Mouse (Mus musculus) hindbrain, embryonic 12.5 days (tissue): ENCODE data around the gene P2ry10. TPM values are rescaled to one million over a fixed set of nuclear protein-coding genes. Genes with fewer than 3 reads are reported as not detected.
"Not testable (repeated sequence)": the region's sequence is repeated elsewhere in the genome, so short reads cannot be mapped to it uniquely, and the experiment has no call there.

Experiments
- ATAC-seq: fragments of 200-750 bp; cut with Nextera tagmentation; 2 replicates; pipeline ENCODE4 v1.8.0; 2017; ENCODE audit warnings: moderate TSS enrichment; ENCODE audit not compliant: low FRiP score
- H3K27ac ChIP-seq: fragments of 300-500 bp; sonication (generic); 2 replicates; pipeline ENCODE4 v1.5.1; 2016; ENCODE audit warnings: mild to moderate bottlenecking
- H3K27me3 ChIP-seq: fragments of 300-500 bp; sonication (generic); 2 replicates; pipeline ENCODE4 v1.6.1; 2016; ENCODE audit warnings: mild to moderate bottlenecking
- H3K36me3 ChIP-seq: fragments of 300-500 bp; sonication (generic); 2 replicates; pipeline ENCODE4 v1.6.1; 2016; ENCODE audit warnings: mild to moderate bottlenecking
- H3K4me1 ChIP-seq: fragments of 300-500 bp; sonication (generic); 2 replicates; pipeline ENCODE4 v1.6.1; 2016
- H3K4me2 ChIP-seq: fragments of 300-500 bp; sonication (generic); replicated peaks from 2 replicates; pipeline ENCODE4 v1.6.1; 2016; ENCODE audit warnings: mild to moderate bottlenecking
- H3K4me3 ChIP-seq: fragments of 300-500 bp; sonication (generic); 2 replicates; pipeline ENCODE4 v1.5.1; 2016; ENCODE audit warnings: mild to moderate bottlenecking
- H3K9ac ChIP-seq: fragments of 300-500 bp; sonication (generic); 2 replicates; pipeline ENCODE4 v1.6.1; 2016; ENCODE audit warnings: mild to moderate bottlenecking, moderate library complexity
- H3K9me3 ChIP-seq: fragments of 300-500 bp; sonication (generic); replicated peaks from 2 replicates; pipeline ENCODE4 v1.6.1; 2016; ENCODE audit warnings: mild to moderate bottlenecking
- WGBS: fragments of 180-500 bp; shearing (Covaris S2); methylation state at CpG from one replicate; pipeline ENCODE4 v1.1.7; 2016; 5-methylcytosine and 5-hydroxymethylcytosine counted together
- polyA plus RNA-seq: library from polyadenylated mRNA; unstranded; fragments of >200 nt; fragmentation: Nextera tagmentation; extraction: Ambion mirVana; gene quantifications from 2 replicates; pipeline ENCODE4 v1.2.1, GENCODE M21; 2016

Gene P2ry10
- polyA plus RNA-seq, result not detected in 2 replicates

DNA sequence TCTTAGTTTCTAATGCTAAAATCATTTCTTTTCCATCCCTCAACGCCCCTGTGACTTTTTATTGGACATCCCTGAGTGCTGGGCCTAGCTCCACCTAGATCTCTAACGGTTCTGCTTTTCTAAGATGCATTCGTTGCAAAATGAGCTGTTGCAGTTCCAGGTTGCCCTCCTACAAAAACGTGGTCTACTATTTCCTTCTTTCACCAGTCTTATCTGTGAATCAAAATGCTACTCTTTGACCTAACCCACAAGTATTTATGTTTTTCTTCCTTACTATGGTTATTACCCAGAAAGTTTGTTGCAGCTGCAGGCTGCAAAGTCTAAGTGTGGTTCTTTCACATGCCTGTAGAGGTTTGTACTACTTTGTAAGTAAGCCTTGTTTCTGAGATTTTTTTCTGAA lies at the start of gene P2ry10:
Gene P2ry10 (plus strand): TSS at position 316 of the 400 bp plus-strand sequence.
- H3K9ac ChIP-seq, result no peak within 1 kb of the TSS
- H3K4me1 ChIP-seq, result no peaks in the 10 kb centered on the region
- no peak within 1 kb of the TSS for H3K4me3 ChIP-seq
- H3K27ac ChIP-seq, result no peak within 1 kb of the TSS
- no peak within 1 kb of the TSS for H3K4me2 ChIP-seq
- no peaks in the 10 kb centered on the region for H3K9me3 ChIP-seq
- no peaks in the 10 kb centered on the region for H3K36me3 ChIP-seq
- no peaks in the 10 kb centered on the region for H3K27me3 ChIP-seq
- WGBS, result 69% methylated on average over 4 of the region's 4 CpGs
- ATAC-seq, result no peak

DNA sequence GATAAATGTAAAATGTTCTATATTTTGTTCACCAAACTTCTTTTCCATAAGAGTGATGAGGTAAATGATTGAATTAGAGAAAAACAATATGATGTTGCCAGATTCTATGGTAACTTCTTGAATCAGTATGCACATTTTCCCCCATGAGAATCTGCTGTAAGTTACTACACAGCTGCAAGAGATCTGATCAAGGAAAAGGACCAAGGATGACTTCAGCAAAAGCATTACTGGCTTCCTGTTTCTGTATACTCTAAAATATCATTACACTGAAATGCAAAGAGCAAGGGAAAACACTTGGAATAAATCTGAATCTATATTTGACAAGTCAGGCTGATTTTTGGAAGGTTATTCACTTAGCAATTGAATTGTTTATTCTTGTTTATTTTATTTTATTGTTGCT lies 49.1 kb upstream of the P2ry10 start:
- H3K36me3 ChIP-seq, result no peaks in the 10 kb centered on the region
- ATAC-seq, result no peak
- no peak overlapping the region for H3K9ac ChIP-seq
- no peaks in the 10 kb centered on the region for H3K4me1 ChIP-seq
- H3K27me3 ChIP-seq, result no peaks in the 10 kb centered on the region
- H3K9me3 ChIP-seq, result no peaks in the 10 kb centered on the region
- no peak overlapping the region for H3K4me3 ChIP-seq
- H3K27ac ChIP-seq, result no peak overlapping the region
- H3K4me2 ChIP-seq, result no peak overlapping the region

DNA sequence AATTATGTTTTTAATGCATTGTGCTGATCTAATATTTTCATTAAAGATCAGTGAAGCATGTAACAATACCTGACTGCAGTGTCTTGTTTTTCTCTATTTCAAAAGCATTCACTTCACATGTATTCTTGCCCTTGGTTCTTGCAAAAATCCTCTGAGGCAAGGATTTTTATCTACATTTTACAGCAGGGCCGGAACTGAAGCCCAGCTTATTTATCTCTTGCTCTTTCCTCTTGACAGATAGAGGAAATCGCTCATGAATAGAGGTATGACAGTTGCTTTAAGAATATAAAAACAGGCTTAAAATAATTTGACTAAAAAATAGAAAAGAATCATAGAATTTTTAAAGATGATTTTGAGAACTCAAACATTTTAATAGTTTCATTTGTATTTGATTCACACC lies 48.7 kb upstream of the P2ry10 start:
- Histone ChIP-seq H3K4me2 (no peak overlapping the region), H3K4me3 (no peak overlapping the region), H3K9ac (no peak overlapping the region), H3K9me3 (no peaks in the 10 kb centered on the region), H3K27me3 (no peaks in the 10 kb centered on the region), H3K4me1 (no peaks in the 10 kb centered on the region), H3K27ac (no peak overlapping the region), H3K36me3 (no peaks in the 10 kb centered on the region)
- ATAC-seq, result no peak
- 81% methylated on average over 2 of the region's 2 CpGs for WGBS

DNA sequence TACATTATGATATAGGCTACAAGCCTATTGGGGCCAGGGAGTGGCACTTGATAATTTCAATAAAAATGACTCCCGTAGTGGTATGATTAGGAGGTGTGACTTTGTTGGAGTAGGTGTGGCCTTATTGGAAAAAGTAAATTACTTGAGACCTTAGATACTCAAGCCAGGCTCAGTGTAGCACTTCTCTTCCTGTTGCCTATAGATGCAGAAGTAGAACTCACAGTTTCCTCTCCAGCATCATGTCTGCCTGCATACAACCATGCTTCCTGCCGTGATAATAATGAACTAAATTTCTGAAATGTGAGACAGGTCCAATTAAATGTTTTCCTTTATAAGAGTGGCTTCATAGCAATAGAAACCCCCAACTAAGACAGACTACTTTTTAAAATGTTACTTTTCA lies 45.9 kb upstream of the P2ry10 start:
- 91% methylated on average over 2 of the region's 2 CpGs for WGBS
- H3K9me3 ChIP-seq, result no peaks in the 10 kb centered on the region
- no peaks in the 10 kb centered on the region for H3K36me3 ChIP-seq
- no peak overlapping the region for H3K4me3 ChIP-seq
- H3K9ac ChIP-seq, result no peak overlapping the region
- no peak for ATAC-seq
- no peak overlapping the region for H3K4me2 ChIP-seq
- H3K4me1 ChIP-seq, result no peaks in the 10 kb centered on the region
- H3K27ac ChIP-seq, result no peak overlapping the region
- no peaks in the 10 kb centered on the region for H3K27me3 ChIP-seq

DNA sequence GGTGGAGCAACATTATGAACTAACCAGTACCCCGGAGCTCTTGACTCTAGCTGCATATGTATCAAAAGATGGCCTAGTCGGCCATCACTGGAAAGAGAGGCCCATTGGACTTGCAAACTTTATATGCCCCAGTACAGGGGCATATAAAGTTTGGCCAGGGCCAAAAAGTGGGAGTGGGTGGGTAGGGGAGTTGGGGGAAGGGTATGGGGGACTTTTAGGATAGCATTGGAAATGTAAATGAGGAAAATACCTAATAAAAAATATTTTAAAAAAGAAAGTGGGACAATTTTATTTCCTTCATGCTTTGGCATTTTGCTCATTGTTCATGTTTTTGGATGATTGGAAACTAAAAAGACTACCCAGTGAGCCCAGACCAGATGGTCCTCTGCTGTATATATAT lies 4.9 kb upstream of the P2ry10 start:
- not testable (repeated sequence) for ATAC-seq, H3K4me1 ChIP-seq, H3K9ac ChIP-seq, H3K4me2 ChIP-seq, H3K27ac ChIP-seq, H3K27me3 ChIP-seq, H3K36me3 ChIP-seq, H3K4me3 ChIP-seq, H3K9me3 ChIP-seq
- WGBS, result 89% methylated on average over 2 of the region's 2 CpGs

DNA sequence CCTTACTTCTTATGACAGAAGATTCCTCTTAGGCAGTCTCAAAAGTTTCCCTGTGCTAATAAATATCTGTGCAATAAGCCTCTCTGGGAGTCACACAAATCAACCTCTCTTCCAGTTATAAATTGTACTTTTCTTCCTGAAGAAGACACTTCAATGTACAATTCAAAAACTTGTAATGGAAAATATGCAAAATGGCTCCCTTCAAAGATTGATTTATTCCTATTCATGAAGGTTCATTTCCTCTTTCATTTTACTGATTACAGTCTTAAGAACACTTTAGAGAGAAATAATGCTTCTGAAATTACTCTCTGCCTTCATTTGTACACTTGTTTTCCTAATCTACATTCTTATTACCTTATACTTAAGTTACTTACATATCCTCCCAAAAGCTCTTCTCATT lies 4.0 kb upstream of the P2ry10 start:
- no peaks in the 10 kb centered on the region for H3K36me3 ChIP-seq
- H3K4me3 ChIP-seq, result no peak overlapping the region
- H3K27me3 ChIP-seq, result no peaks in the 10 kb centered on the region
- no peaks in the 10 kb centered on the region for H3K4me1 ChIP-seq
- H3K4me2 ChIP-seq, result no peak overlapping the region
- no peak for ATAC-seq
- no peaks in the 10 kb centered on the region for H3K9me3 ChIP-seq
- H3K9ac ChIP-seq, result no peak overlapping the region
- no peak overlapping the region for H3K27ac ChIP-seq

DNA sequence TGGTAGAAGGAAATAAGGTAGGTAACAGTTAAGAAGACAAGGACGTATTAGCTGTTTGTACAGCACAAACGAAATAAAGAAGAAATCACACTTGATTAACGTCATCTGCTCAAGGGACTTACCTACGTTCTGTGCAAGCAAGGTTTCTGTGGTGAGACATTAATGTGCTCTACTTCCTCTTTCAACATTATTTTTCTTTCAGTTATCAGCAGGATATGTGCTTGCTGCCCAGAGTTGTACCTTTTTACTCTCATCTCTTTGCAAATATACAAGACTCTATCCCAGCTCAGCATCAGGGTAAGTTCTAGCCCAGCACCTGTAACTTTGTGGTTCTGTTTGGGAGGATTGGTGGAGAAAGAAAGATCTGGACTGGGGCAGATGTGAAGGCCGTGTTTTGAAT lies 839 bp downstream of the P2ry10 start:
- no peaks in the 10 kb centered on the region for H3K4me1 ChIP-seq
- H3K9me3 ChIP-seq, result no peaks in the 10 kb centered on the region
- no peak overlapping the region for H3K4me2 ChIP-seq
- no peak overlapping the region for H3K27ac ChIP-seq
- H3K27me3 ChIP-seq, result no peaks in the 10 kb centered on the region
- ATAC-seq, result no peak
- no peak overlapping the region for H3K9ac ChIP-seq
- H3K36me3 ChIP-seq, result no peaks in the 10 kb centered on the region
- H3K4me3 ChIP-seq, result no peak overlapping the region
- WGBS, result 80% methylated on average over 5 of the region's 5 CpGs

DNA sequence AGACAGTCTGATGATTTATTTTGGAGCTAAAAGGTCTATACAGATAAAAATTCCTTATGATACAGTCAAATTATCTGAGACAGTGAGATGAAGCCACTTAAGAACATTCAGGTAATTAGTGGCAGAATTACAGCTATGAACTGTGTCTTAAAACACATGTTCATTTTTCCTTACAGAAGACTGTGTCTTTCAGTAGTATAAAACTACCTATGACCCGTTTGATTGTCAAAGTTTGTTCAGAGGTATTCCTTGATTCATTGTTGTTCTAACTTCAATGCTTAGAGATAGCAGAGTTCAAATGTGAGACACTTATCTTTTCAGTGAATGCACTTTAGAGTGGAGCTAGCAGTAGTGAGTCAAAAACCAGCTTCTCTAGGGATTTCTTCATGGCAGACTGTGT lies 1.6 kb downstream of the P2ry10 start:
- H3K4me2 ChIP-seq, result no peak overlapping the region
- H3K27ac ChIP-seq, result no peak overlapping the region
- H3K27me3 ChIP-seq, result no peaks in the 10 kb centered on the region
- ATAC-seq, result no peak
- no peaks in the 10 kb centered on the region for H3K9me3 ChIP-seq
- no peak overlapping the region for H3K9ac ChIP-seq
- no peaks in the 10 kb centered on the region for H3K36me3 ChIP-seq
- no peaks in the 10 kb centered on the region for H3K4me1 ChIP-seq
- no peak overlapping the region for H3K4me3 ChIP-seq
- 76% methylated on average over 1 of the region's 1 CpGs for WGBS

DNA sequence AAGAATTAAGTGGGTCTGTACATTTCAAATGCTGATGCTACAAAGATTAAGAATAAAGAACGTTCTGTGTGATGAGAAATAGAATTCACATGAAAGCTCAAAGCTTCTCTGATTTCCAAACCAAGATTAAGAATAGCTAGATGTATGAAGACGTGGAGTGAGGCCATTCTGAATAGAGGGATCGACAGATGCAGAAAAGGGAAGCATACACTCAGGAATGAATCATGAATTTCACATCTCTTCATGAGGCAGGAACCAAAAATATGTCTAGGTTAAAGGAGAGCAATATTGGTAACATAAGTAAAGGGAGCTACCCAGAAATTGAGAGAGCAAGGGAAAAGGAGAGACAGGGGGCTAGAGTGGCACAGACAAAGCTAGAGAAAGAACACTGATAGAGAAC lies 7.3 kb downstream of the P2ry10 start:
- H3K4me3 ChIP-seq, result no peak overlapping the region
- ATAC-seq, result no peak
- H3K9ac ChIP-seq, result no peak overlapping the region
- H3K36me3 ChIP-seq, result no peaks in the 10 kb centered on the region
- H3K27me3 ChIP-seq, result no peaks in the 10 kb centered on the region
- no peaks in the 10 kb centered on the region for H3K4me1 ChIP-seq
- 84% methylated on average over 3 of the region's 3 CpGs for WGBS
- H3K27ac ChIP-seq, result no peak overlapping the region
- no peaks in the 10 kb centered on the region for H3K9me3 ChIP-seq
- no peak overlapping the region for H3K4me2 ChIP-seq

DNA sequence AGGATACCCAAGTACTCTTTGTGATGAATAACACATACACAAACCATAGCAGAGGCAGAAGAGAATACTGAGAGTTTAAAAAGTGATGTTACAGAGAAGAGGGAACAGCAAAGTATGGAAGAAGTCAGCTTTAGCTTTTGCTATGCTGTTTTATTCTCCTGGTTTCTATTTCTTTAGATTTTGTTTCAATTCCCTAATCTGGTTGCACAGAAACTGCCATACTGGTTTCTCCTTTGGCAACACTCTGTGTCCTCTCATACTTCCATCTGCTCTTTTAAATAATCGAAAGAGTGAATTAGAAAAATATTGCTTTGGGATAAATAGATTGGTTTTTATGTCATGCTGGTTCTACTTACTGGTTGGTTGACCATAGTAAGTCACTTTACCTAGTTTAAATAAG lies 28.0 kb downstream of the P2ry10 start:
- Histone ChIP-seq H3K9ac (no peak overlapping the region), H3K4me3 (no peak overlapping the region), H3K27me3 (no peaks in the 10 kb centered on the region), H3K36me3 (no peaks in the 10 kb centered on the region), H3K4me2 (no peak overlapping the region), H3K4me1 (no peaks in the 10 kb centered on the region), H3K9me3 (no peaks in the 10 kb centered on the region), H3K27ac (no peak overlapping the region)
- 89% methylated on average over 1 of the region's 1 CpGs for WGBS
- ATAC-seq, result no peak

DNA sequence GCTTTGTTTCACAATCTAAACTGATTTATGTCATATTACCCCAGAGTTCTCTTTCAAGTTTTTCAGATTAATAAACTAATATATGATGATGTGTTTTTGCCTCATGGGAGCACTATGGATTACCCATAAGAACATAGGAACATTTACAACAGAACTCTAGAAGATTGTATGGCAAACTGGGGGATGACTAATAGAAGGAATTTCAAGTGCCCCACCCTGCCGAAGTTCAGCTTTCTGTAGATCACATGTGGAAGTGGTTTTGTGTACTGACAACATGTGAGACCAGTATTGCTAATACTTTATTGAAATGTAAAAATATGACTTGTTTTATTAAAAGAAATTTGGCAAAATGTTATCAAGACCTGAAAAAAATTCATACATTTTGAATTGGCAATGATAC lies 28.7 kb downstream of the P2ry10 start:
- no peaks in the 10 kb centered on the region for H3K36me3 ChIP-seq
- H3K4me3 ChIP-seq, result no peak overlapping the region
- H3K27ac ChIP-seq, result no peak overlapping the region
- 95% methylated on average over 1 of the region's 1 CpGs for WGBS
- no peaks in the 10 kb centered on the region for H3K9me3 ChIP-seq
- H3K4me1 ChIP-seq, result no peaks in the 10 kb centered on the region
- no peaks in the 10 kb centered on the region for H3K27me3 ChIP-seq
- ATAC-seq, result no peak
- H3K9ac ChIP-seq, result no peak overlapping the region
- no peak overlapping the region for H3K4me2 ChIP-seq

DNA sequence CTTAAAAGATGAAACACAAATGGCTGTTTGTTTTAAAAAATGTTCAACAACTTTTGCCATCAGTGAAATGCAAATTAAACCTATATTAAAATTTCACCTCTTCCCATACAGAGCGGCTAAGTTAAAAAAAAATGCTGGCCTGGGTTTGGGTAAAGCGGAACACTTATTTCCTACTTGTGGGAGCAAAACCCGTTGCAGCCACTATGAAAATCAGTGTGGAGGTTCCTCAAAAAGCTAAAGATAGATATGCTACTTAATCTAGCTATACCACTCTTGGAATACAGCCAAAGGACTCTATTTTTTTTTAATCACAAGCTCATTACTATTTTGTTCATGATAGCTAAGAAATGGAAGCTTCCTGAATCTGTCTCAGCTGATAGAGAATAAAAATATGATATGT lies 54.9 kb downstream of the P2ry10 start:
- H3K36me3 ChIP-seq, result no peaks in the 10 kb centered on the region
- H3K9me3 ChIP-seq, result no peaks in the 10 kb centered on the region

DNA sequence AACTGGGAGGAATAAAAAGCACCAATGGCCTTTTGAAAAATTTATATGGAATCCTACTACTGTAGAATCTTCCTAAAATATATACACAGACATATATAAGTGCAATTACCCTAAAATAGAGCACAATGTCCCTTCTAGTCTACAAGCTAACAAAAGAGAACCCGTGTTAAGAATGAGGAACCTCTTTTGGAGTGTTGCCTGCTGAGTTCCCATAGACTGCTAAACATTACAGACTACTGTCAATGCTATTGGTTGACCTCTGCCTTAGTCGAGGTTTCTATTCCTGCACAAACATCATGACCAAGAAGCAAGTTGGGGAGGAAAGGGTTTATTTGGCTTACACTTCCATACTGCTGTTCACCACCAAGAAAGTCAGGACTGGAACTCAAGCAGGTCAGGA lies 55.6 kb downstream of the P2ry10 start:
- Histone ChIP-seq H3K36me3 (no peaks in the 10 kb centered on the region), H3K9me3 (no peaks in the 10 kb centered on the region), H3K4me3 (no peak overlapping the region), H3K4me2 (no peak overlapping the region), H3K27me3 (no peaks in the 10 kb centered on the region; the same call in 1 of the 2 replicates), H3K4me1 (no peaks in the 10 kb centered on the region), H3K9ac (no peak overlapping the region), H3K27ac (no peak overlapping the region)
- no peak for ATAC-seq
- WGBS, result 67% methylated on average over 2 of the region's 2 CpGs

More for the DNA sequence above, 54.9 kb downstream of the P2ry10 start:
- WGBS, result 88% methylated on average over 3 of the region's 3 CpGs
- Histone ChIP-seq H3K4me3 (no peak overlapping the region), H3K4me1 (no peaks in the 10 kb centered on the region), H3K9ac (no peak overlapping the region), H3K4me2 (no peak overlapping the region), H3K27ac (no peak overlapping the region), H3K27me3 (no peaks in the 10 kb centered on the region; the same call in 1 of the 2 replicates)
- ATAC-seq, result no peak

DNA sequence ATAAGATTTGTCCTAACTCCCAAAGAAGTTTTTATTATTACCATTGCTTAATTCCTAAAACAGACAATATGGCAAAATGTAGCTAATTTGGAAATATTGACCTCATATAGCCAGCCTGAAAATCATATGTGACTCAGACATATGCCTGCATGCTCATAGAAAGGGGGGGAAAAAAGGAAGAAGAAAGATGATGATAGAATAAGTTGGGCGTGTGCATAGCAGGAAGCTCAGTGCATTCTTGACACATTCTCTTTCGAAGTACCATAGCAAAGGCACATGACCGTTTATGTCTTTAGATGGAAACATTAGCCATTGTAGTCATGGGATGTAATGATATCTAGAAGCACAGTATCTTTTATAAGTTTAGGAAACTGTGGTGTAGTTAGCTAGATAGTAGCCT lies 60.4 kb downstream of the P2ry10 start, which contains the start of gene P2ry10b:
Gene P2ry10b (plus strand): TSS at position 247 of the 400 bp plus-strand sequence.
- H3K4me1 ChIP-seq, result no peaks in the 10 kb centered on the region
- H3K4me2 ChIP-seq, result no peak within 1 kb of the TSS
- no peak within 1 kb of the TSS for H3K9ac ChIP-seq
- no peak for ATAC-seq
- no peaks in the 10 kb centered on the region for H3K36me3 ChIP-seq
- WGBS, result 89% methylated on average over 3 of the region's 3 CpGs
- no peak within 1 kb of the TSS for H3K4me3 ChIP-seq
- H3K27ac ChIP-seq, result no peak within 1 kb of the TSS
- H3K27me3 ChIP-seq, result no peaks in the 10 kb centered on the region; the same call in 1 of the 2 replicates
- no peaks in the 10 kb centered on the region for H3K9me3 ChIP-seq
